Mouse (Mus musculus): ENCODE data around the gene Rnf121.

DNA sequence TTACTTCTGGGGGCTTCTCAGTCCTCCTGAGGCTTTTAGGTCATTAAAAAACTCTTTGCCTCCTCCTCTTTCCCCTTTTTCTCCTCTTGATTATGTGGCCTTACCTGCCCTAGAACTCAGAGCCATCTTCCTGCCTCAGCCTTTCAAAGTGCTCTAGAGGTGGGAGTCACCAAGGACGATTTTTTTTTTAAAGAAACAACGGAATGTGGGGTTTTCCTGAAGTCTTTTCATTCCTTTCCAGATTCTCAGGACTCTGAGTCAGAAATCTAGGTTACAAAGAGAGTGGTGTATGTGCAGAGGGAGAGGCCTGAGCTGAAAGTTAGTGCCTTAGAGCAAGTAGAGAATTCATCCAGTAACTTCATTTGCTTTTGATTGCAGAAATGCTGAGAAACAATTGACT is 93.5 kb downstream of the Rnf121 start:
- no peak for TF ChIP-seq POLR2A (IDR thresholded peaks at IDR 0.05; ENCODE audit: insufficient read depth, low read depth, low read length)
- no peak for TF ChIP-seq CTCF (IDR thresholded peaks at IDR 0.05)
